Mouse (Mus musculus): ENCODE results near the gene Smap2. TPM values are rescaled to one million over a fixed set of nuclear protein-coding genes. Genes with fewer than 3 reads are reported as not detected.

Gene Smap2
- total RNA-seq (2023) = 100 to 1,000 TPM; 158 to 165 TPM

DNA sequence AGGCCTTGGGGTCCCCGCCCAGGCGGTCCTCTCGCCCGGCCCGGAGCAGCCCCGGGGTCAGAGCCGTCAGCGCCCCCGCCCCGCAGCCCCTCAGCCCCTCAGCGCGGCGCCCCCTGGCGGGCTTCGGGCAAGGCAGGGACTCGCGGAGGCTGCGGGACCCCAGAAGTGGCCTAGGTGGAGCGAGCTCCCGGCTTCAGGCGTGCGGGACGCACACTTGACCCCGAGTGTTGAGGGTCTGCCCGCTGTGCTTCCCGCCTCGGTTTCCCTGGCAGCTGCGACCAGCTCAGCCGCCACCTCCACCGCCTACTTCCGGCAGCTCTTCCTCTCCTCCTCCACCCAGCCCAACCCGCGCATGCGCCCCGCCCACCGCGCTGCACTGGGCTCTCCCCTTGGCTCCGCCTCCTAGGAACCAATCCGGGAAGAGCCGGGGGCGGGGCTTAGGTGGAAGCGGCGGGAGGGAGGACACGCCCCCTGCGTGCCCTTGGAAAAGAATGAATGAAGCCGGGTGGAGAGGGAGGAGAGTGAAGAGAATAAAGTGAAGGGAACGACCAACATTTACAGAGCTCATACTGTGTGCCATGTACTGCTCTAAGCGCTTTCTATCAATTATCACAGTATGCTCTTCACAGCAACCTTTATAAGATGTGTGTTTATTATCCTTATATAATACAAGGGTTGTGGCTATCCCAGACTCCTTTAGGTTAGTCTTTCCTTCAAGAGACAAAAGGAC is at the start of gene Smap2:
Gene Smap2, minus strand, starts transcription at position 320 of the 730 bp plus-strand sequence.

DNA sequence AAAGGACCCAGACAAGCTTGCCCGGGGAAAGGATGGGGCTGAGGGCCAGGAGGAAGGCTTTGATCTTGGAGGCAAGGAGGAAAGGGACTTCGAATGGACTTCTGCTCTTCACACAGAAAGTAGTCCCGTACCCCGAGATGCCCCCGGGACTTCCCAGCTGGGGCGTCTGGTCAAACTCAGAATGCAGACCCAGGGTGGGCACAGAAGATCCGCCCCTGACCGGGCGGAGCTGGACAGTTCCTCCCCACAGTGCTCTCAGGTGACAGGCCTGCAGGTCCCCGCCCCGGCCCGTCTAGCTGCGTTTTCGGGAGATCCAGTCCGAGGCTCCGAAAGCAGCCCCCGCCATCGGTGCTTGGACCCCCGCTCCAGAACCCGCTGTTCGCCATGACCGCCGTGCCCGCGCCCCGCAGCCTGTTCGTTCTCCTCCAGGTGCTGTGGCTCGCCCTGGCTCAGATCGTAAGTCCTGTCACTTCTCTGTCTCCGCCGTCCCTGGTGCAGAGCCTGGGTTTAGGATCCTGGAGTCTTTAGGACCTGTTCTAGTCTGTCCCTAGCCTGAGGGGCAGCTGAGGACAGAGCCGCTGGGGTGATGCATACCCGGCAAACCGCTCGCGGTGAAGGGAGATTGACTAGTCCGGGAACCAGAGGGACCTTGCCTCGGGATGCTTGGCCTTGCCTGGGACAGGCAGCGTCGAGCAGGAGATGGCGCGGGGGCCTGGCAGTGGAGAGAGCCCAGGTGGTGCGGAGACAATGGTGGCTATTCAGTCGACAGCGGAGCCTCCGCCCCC is 22.5 kb upstream of the Smap2 start, which contains the start of gene Col9a2:
Gene Col9a2, plus strand, starts transcription at position 55 of the 785 bp plus-strand sequence.

DNA sequence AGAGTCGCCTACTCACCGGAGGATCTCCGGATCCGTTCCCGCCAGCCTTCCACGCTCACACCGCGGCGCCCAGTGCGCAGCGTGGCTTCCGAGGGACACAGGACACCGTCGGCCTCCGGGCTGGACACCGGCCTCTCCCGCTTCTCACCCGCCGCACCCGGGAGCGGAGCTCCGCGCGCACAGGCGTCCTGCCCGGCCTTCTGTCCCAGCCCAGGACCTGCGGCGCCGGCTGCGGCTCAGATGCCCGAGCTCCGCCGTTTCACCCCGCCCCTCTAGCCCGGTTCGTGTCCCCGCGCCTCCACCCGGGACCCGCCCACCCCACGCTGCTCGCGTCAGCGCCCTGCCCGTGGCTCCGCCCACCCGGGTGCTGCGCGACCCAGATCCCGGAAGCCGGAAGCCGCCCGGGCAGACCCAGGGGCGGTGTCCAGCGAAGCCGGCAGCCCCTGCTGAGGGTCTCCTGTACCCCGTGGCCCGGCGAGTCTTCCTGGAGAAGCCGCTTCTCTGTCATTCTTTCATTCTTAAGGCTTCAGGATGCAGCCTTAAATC is 65.5 kb downstream of the Smap2 start, which contains the start of gene Zfp69:
Gene Zfp69, minus strand, starts transcription at position 272 of the 546 bp plus-strand sequence.

DNA sequence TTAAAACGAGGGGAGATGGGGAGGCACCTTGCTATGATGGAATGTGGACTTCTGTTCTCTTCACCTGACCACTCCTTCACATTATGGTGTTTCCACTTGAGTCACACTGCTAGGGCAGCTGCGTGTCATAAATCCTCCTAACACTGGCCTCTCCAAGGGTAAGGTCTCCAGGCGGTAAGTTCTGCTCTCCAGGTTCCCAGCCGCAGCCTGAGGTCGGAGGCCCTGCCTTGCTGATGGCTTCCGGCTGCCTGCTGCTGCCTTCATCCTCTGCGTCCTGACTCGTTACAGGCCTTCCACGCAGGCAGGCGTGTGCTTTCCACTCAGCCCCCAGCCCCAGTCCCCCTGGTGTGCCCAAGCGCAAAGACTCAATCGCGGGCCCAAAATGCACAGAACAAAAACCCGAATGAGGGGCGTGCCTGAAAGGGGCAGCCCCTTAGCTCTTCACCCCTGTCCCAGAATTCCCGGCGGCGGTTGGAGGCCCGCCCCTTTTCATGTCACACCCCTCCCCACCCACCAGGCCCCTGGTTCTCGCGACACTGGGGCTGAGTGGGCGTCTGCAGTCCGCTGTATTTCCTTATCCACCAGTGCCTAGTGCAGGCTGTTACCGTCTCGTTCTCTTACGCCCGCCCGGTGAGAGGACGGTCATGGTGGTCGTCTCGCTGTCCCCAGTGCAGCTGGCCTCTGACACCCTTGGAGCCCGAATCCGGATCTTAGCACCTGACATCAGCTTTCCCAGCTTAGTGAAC is 92.3 kb downstream of the Smap2 start, which contains the start of gene Exo5:
Gene Exo5, minus strand, starts transcription at position 464 of the 746 bp plus-strand sequence.

Other genes with a start within 250 kb of the Smap2 start
- gene Nfyc, start 185.7 kb downstream of the Smap2 start, total RNA-seq (2023) = 10 to 100 TPM; 45.6 to 47.6 TPM
- gene Rims3, start 162.4 kb downstream of the Smap2 start, total RNA-seq (2023) = under 1 TPM; 0.18 to 0.35 TPM
- gene Exo5, start 92.2 kb downstream of the Smap2 start, total RNA-seq (2023) = 1 to 10 TPM; 5.2 to 6.9 TPM
- 1 to 10 TPM; 1.0 to 1.5 TPM for gene Zfp69, start 65.5 kb downstream of the Smap2 start, total RNA-seq (2023)
- not detected for gene Col9a2, start 22.1 kb upstream of the Smap2 start, total RNA-seq (2023)
- 100 to 1,000 TPM; 107 to 110 TPM for gene Zmpste24, start 81.0 kb upstream of the Smap2 start, total RNA-seq (2023)
- gene Tmco2, start 92.0 kb upstream of the Smap2 start, total RNA-seq (2023) = not detected
- gene Rlf, start 197.8 kb upstream of the Smap2 start, total RNA-seq (2023) = 10 to 100 TPM; 69.8 to 80.9 TPM

Data from neutrophil, adult 83 days (primary cell).